Mouse (Mus musculus): ENCODE results near the gene Slc8a1. TPM values are rescaled to one million over a fixed set of nuclear protein-coding genes. Genes with fewer than 3 reads are reported as not detected.

Slc8a1 gene
- polyA plus RNA-seq, 1 experiment from 2014 or later: 5.8 TPM

- Histone ChIP-seq H3K27me3 (no peaks in the 10 kb centered on the region), H3K4me2 (no peak overlapping the region), H3K9ac (no peak overlapping the region), H3K4me3 (no peak overlapping the region), H3K27ac (no peak overlapping the region), H3K36me3 (no peaks in the 10 kb centered on the region), H3K4me1 (no peaks in the 10 kb centered on the region), H3K9me3 (no peaks in the 10 kb centered on the region)
- no peak for ATAC-seq (ENCODE audit: insufficient number of reproducible peaks, low FRiP score, low TSS enrichment, low read depth)
- 89% methylated on average over 2 of the region's 2 CpGs for WGBS
Observed at GRCm38 (mm10) chr17:81368503-81368902, 369.7 kb downstream of the Slc8a1 start.

DNA sequence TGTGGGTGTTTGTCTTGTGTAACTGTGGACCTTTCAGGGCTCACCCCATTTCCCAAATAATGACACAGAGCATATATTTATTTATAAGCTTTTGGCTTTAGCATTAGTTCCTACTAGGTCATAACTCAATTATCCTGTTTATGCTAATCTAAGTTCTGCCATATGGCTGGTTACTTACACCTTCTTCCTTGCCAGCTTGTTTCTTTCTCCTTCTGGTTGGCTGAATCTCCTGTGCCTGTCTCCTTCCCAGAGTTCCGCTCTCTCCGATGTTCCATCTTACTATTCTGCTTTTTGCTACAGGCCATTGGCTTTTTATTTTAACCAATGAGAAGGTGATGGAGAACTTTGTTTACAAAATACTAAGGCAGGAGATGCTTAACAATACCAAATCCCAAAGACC, 374.8 kb downstream of the Slc8a1 start:
- no peaks in the 10 kb centered on the region for H3K4me1 ChIP-seq

DNA sequence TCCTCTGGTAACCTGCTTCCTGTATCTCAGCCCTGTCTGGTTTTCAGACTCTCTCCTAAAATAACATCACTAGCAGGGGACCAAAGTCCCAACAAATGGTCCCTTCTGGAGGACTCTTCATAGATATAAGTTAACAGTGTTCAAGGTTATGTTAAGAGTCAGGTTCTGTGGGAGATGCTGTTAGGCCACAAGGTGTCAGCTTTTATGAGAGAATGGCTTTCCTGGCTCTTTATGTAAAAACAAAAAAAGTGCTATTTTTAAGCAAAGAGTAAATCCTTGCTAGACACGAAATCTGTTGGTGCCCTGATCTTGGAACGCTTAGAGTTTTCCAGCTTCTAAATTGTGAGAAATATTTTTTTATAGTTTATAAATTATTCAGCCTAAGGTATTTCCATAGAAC, 377.6 kb downstream of the Slc8a1 start:
- H3K36me3 ChIP-seq: no peaks in the 10 kb centered on the region
- no peaks in the 10 kb centered on the region for H3K27me3 ChIP-seq
- 70% methylated on average over 2 of the region's 2 CpGs for WGBS
- no peak overlapping the region for H3K9ac ChIP-seq
- H3K4me3 ChIP-seq: no peak overlapping the region
- H3K4me2 ChIP-seq: no peak overlapping the region
- no peaks in the 10 kb centered on the region for H3K4me1 ChIP-seq
- ATAC-seq (ENCODE audit: insufficient number of reproducible peaks, low FRiP score, low TSS enrichment, low read depth): no peak
- H3K9me3 ChIP-seq: no peaks in the 10 kb centered on the region
- no peak overlapping the region for H3K27ac ChIP-seq

More for the DNA sequence above, 374.8 kb downstream of the Slc8a1 start:
- Histone ChIP-seq H3K27me3 (no peaks in the 10 kb centered on the region), H3K4me2 (no peak overlapping the region), H3K27ac (no peak overlapping the region), H3K4me3 (no peak overlapping the region), H3K9ac (no peak overlapping the region), H3K9me3 (no peaks in the 10 kb centered on the region), H3K36me3 (no peaks in the 10 kb centered on the region)
- 93% methylated on average over 2 of the region's 2 CpGs for WGBS
- no peak for ATAC-seq (ENCODE audit: insufficient number of reproducible peaks, low FRiP score, low TSS enrichment, low read depth)

DNA sequence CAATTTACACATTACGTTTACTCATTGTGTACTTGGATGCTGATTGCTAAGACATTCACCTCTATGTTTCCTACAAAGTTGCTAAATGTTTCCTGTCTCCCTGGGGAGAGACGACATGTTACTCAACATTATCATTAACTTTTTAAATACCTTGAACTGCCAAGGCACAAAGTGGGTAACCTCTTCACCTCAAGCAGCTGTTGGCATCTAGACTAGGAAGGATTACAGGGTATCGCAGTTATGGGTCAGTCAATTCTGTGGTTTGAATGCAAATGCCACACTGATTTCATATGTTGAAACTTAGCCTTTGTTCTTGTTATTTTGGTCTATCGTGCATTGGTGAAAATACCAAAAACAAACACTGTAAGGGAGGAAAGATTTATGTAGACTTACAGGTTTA, 378.1 kb downstream of the Slc8a1 start:
- H3K36me3 ChIP-seq: no peaks in the 10 kb centered on the region
- no peak overlapping the region for H3K4me2 ChIP-seq
- ATAC-seq (ENCODE audit: insufficient number of reproducible peaks, low FRiP score, low TSS enrichment, low read depth): no peak
- H3K4me3 ChIP-seq: no peak overlapping the region
- no peak overlapping the region for H3K27ac ChIP-seq
- no peaks in the 10 kb centered on the region for H3K27me3 ChIP-seq
- no peaks in the 10 kb centered on the region for H3K4me1 ChIP-seq
- H3K9ac ChIP-seq: no peak overlapping the region
- H3K9me3 ChIP-seq: no peaks in the 10 kb centered on the region
- 65% methylated on average over 4 of the region's 4 CpGs for WGBS

- Histone ChIP-seq H3K9ac (no peak overlapping the region), H3K27me3 (no peaks in the 10 kb centered on the region), H3K4me2 (no peak overlapping the region), H3K4me1 (peaks cover 6% of the 10 kb centered on the region; the same call in 1 of the 2 replicates), H3K27ac (no peak overlapping the region), H3K36me3 (no peaks in the 10 kb centered on the region), H3K4me3 (no peak overlapping the region), H3K9me3 (no peaks in the 10 kb centered on the region)
- 13% methylated on average over 7 of the region's 7 CpGs for WGBS
- peak; percentile 55; the same call in 1 of the 2 replicates for ATAC-seq (ENCODE audit: insufficient number of reproducible peaks, low FRiP score, low TSS enrichment, low read depth)
Observed at GRCm38 (mm10) chr17:81336024-81336754, 402.0 kb downstream of the Slc8a1 start.

GRCm38 (mm10) chr17:81335526-81335925, 402.7 kb downstream of the Slc8a1 start:
- no peaks in the 10 kb centered on the region for H3K27me3 ChIP-seq
- H3K27ac ChIP-seq: no peak overlapping the region
- H3K4me3 ChIP-seq: no peak overlapping the region
- peaks cover 6% of the 10 kb centered on the region; the same call in 1 of the 2 replicates for H3K4me1 ChIP-seq
- no peak overlapping the region for H3K4me2 ChIP-seq
- H3K9me3 ChIP-seq: no peaks in the 10 kb centered on the region
- 33% methylated on average over 1 of the region's 1 CpGs for WGBS
- no peak for ATAC-seq (ENCODE audit: insufficient number of reproducible peaks, low FRiP score, low TSS enrichment, low read depth)
- no peak overlapping the region for H3K9ac ChIP-seq
- no peaks in the 10 kb centered on the region for H3K36me3 ChIP-seq

Data from limb, embryonic 15.5 days (tissue).